Mouse (Mus musculus) neural tube, embryonic 10.5 days (tissue): ENCODE results near the gene Gm20795.
"Not testable (repeated sequence)": the region's sequence is repeated elsewhere in the genome, so short reads cannot be mapped to it uniquely, and the experiment has no call there.

Experiments
- DNase-seq: peaks from one replicate; pipeline ENCODE4 v3.0.0-alpha.2; 2017; ENCODE audit warnings: low spot score; ENCODE audit errors: extremely low spot score

Gene Gm20795

DNA sequence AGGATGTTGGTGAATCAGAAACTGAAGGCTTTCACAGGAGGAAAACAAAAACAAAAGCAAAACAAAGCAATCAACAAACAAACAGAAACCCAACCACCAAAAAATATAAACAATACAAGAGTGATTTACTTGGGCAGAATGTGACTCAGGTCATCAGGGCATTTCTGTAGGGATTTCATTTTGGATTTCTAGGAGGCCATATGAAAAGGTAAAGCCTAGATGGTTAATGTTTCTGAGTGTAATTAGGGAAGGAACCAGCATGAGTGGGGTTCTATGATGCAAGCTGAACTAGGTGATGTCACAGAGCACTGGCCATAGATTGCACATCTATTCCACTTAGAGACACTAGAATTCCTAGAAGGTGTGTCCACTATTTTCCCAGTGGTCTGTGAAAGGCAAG is at the start of gene Gm20795:
Gm20795 (plus strand) TSS at position 301 of the 400 bp plus-strand sequence.
- not testable (repeated sequence) for DNase-seq

DNA sequence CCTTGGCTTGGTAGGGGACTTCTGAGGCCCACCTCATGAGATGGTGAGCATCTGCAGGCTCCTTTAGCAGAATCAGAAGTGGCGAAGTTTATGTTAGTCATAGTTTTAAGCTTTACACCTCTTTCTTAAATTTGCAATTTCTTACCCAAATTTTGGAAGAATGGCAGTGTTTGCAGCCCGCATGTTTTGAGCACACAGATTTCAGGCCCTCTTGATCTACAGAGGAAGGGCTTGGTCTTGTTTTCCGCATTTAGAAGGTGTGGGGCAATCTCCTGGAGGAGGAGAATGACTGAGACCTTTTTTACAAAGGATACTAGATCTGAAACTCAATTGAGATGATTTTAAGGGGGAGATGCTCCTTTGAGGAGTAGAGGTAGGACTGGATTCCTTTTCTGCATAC is 29.0 kb upstream of the Gm20795 start, which contains the start of gene Gm21797:
Gm21797 (minus strand) TSS at position 101 of the 400 bp plus-strand sequence.
- not testable (repeated sequence) for DNase-seq
